Mouse (Mus musculus): ENCODE measurements around the gene Wnt2. TPM values are rescaled to one million over a fixed set of nuclear protein-coding genes. Genes with fewer than 3 reads are reported as not detected.

Wnt2 gene
- polyA plus RNA-seq, 1 experiment = 1.3 TPM

DNA sequence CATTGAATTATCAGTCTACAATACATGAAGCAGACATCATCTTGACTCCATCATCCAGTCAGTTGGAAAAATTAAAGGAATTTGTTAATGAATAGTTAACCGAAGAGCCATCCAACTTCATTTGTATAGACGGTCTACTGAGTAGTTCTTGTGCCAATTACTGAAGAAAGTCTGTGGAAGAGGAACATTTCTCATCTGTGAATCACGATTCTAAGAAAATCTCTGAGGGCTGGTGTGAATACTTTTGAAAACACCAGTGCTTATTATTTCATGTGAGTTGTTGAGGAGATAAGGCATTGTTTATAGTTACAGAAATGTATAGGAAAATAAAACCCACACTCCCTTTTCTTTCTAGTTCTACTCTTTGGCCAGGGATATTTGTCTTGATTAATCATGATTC lies 51.5 kb downstream of the Wnt2 start:
- no peaks in the 10 kb centered on the region for H3K27me3 ChIP-seq (ENCODE audit: control insufficient read depth, insufficient read depth, low read length)

GRCm38 (mm10) chr6:17978324-17978723 lies 52.1 kb downstream of the Wnt2 start:
- no peak for DNase-seq (ENCODE audit: low read depth in 1 of 2, low spot score in 2 of 2)
- no peak for TF ChIP-seq CTCF (IDR thresholded peaks at IDR 0.05; ENCODE audit: extremely low read depth, insufficient read depth, insufficient read length, insufficient replicate concordance)
- TF ChIP-seq POLR2A (IDR thresholded peaks at IDR 0.05; ENCODE audit: low read depth, low read length) = no peak

More for the DNA sequence above, 51.5 kb downstream of the Wnt2 start:
- no peak for TF ChIP-seq POLR2A (IDR thresholded peaks at IDR 0.05; ENCODE audit: low read depth, low read length)
- TF ChIP-seq CTCF (IDR thresholded peaks at IDR 0.05; ENCODE audit: extremely low read depth, insufficient read depth, insufficient read length, insufficient replicate concordance) = no peak
- no peaks in the 10 kb centered on the region for H3K4me1 ChIP-seq (ENCODE audit: control insufficient read depth, insufficient read depth, insufficient read length)
- DNase-seq (ENCODE audit: low read depth in 1 of 2, low spot score in 2 of 2) = no peak
- no peaks in the 10 kb centered on the region for H3K36me3 ChIP-seq (ENCODE audit: control insufficient read depth, insufficient read depth, low read length)
- no peak overlapping the region for H3K4me3 ChIP-seq (ENCODE audit: extremely low read depth, insufficient read depth, insufficient read length)
- 87% methylated on average over 3 of the region's 3 CpGs for WGBS
- no peak overlapping the region for H3K27ac ChIP-seq (ENCODE audit: insufficient read depth, low read length)

GRCm38 (mm10) chr6:17977165-17977564 lies 53.2 kb downstream of the Wnt2 start:
- no peak overlapping the region for H3K4me3 ChIP-seq (ENCODE audit: extremely low read depth, insufficient read depth, insufficient read length)
- H3K27ac ChIP-seq (ENCODE audit: insufficient read depth, low read length) = no peak overlapping the region
- TF ChIP-seq POLR2A (IDR thresholded peaks at IDR 0.05; ENCODE audit: low read depth, low read length) (no peak), CTCF (IDR thresholded peaks at IDR 0.05; ENCODE audit: extremely low read depth, insufficient read depth, insufficient read length, insufficient replicate concordance) (no peak)
- H3K4me1 ChIP-seq (ENCODE audit: control insufficient read depth, insufficient read depth, insufficient read length) = no peaks in the 10 kb centered on the region
- no peaks in the 10 kb centered on the region for H3K36me3 ChIP-seq (ENCODE audit: control insufficient read depth, insufficient read depth, low read length)
- WGBS = 72% methylated on average over 1 of the region's 1 CpGs
- H3K27me3 ChIP-seq (ENCODE audit: control insufficient read depth, insufficient read depth, low read length) = no peaks in the 10 kb centered on the region
- DNase-seq (ENCODE audit: low read depth in 1 of 2, low spot score in 2 of 2) = no peak

More at GRCm38 (mm10) chr6:17978324-17978723, 52.1 kb downstream of the Wnt2 start:
- Histone ChIP-seq H3K36me3 (ENCODE audit: control insufficient read depth, insufficient read depth, low read length) (no peaks in the 10 kb centered on the region), H3K27ac (ENCODE audit: insufficient read depth, low read length) (no peak overlapping the region), H3K4me1 (ENCODE audit: control insufficient read depth, insufficient read depth, insufficient read length) (no peaks in the 10 kb centered on the region), H3K27me3 (ENCODE audit: control insufficient read depth, insufficient read depth, low read length) (no peaks in the 10 kb centered on the region), H3K4me3 (ENCODE audit: extremely low read depth, insufficient read depth, insufficient read length) (no peak overlapping the region)
- 79% methylated on average over 5 of the region's 5 CpGs for WGBS

- Histone ChIP-seq H3K27ac (ENCODE audit: insufficient read depth, low read length) (no peak overlapping the region), H3K36me3 (ENCODE audit: control insufficient read depth, insufficient read depth, low read length) (no peaks in the 10 kb centered on the region), H3K4me3 (ENCODE audit: extremely low read depth, insufficient read depth, insufficient read length) (no peak overlapping the region), H3K4me1 (ENCODE audit: control insufficient read depth, insufficient read depth, insufficient read length) (no peaks in the 10 kb centered on the region), H3K27me3 (ENCODE audit: control insufficient read depth, insufficient read depth, low read length) (no peaks in the 10 kb centered on the region)
- DNase-seq (ENCODE audit: low read depth in 1 of 2, low spot score in 2 of 2) = no peak
- 92% methylated on average over 3 of the region's 3 CpGs for WGBS
- TF ChIP-seq POLR2A (IDR thresholded peaks at IDR 0.05; ENCODE audit: low read depth, low read length) = no peak
- TF ChIP-seq CTCF (IDR thresholded peaks at IDR 0.05; ENCODE audit: extremely low read depth, insufficient read depth, insufficient read length, insufficient replicate concordance) = no peak
Observed at GRCm38 (mm10) chr6:17974416-17974815, 56.0 kb downstream of the Wnt2 start.

DNA sequence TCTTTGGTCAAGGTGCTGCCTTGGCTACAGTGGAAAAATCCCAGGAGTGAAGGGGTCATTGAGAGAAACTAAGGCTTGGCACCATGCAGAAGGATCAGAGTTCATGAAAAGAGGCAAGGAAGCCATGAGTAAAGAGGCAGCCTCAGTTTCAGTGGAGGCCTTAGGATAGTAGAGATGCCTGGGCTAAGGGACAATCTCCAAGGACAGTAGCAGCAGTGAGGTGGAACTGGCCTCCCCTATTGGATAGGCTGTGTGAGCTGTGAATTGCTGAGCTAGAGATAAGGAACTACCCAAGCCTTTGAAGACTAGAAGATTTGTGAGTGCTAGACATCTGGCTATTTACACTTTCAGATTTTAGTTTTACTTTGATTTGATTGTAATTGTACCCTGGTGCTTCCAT lies 59.0 kb downstream of the Wnt2 start:
- Histone ChIP-seq H3K27me3 (ENCODE audit: control insufficient read depth, insufficient read depth, low read length) (no peaks in the 10 kb centered on the region), H3K4me3 (ENCODE audit: extremely low read depth, insufficient read depth, insufficient read length) (no peak overlapping the region), H3K4me1 (ENCODE audit: control insufficient read depth, insufficient read depth, insufficient read length) (no peaks in the 10 kb centered on the region), H3K36me3 (ENCODE audit: control insufficient read depth, insufficient read depth, low read length) (no peaks in the 10 kb centered on the region), H3K27ac (ENCODE audit: insufficient read depth, low read length) (no peak overlapping the region)
- TF ChIP-seq POLR2A (IDR thresholded peaks at IDR 0.05; ENCODE audit: low read depth, low read length) = no peak
- no peak for TF ChIP-seq CTCF (IDR thresholded peaks at IDR 0.05; ENCODE audit: extremely low read depth, insufficient read depth, insufficient read length, insufficient replicate concordance)
- no peak for DNase-seq (ENCODE audit: low read depth in 1 of 2, low spot score in 2 of 2)

GRCm38 (mm10) chr6:17969815-17970214 lies 60.6 kb downstream of the Wnt2 start:
- no peaks in the 10 kb centered on the region for H3K4me1 ChIP-seq (ENCODE audit: control insufficient read depth, insufficient read depth, insufficient read length)
- DNase-seq (ENCODE audit: low read depth in 1 of 2, low spot score in 2 of 2) = no peak
- no peaks in the 10 kb centered on the region for H3K27me3 ChIP-seq (ENCODE audit: control insufficient read depth, insufficient read depth, low read length)
- H3K4me3 ChIP-seq (ENCODE audit: extremely low read depth, insufficient read depth, insufficient read length) = no peak overlapping the region
- TF ChIP-seq POLR2A (IDR thresholded peaks at IDR 0.05; ENCODE audit: low read depth, low read length) = no peak
- H3K27ac ChIP-seq (ENCODE audit: insufficient read depth, low read length) = no peak overlapping the region
- no peaks in the 10 kb centered on the region for H3K36me3 ChIP-seq (ENCODE audit: control insufficient read depth, insufficient read depth, low read length)
- WGBS = 33% methylated on average over 1 of the region's 1 CpGs

GRCm38 (mm10) chr6:17968467-17969144 lies 61.8 kb downstream of the Wnt2 start:
- H3K27me3 ChIP-seq (ENCODE audit: control insufficient read depth, insufficient read depth, low read length) = no peaks in the 10 kb centered on the region
- no peaks in the 10 kb centered on the region for H3K4me1 ChIP-seq (ENCODE audit: control insufficient read depth, insufficient read depth, insufficient read length)
- no peak overlapping the region for H3K4me3 ChIP-seq (ENCODE audit: extremely low read depth, insufficient read depth, insufficient read length)
- no peak for DNase-seq (ENCODE audit: low read depth in 1 of 2, low spot score in 2 of 2)
- TF ChIP-seq CTCF (IDR thresholded peaks at IDR 0.05; ENCODE audit: extremely low read depth, insufficient read depth, insufficient read length, insufficient replicate concordance) (no peak), POLR2A (IDR thresholded peaks at IDR 0.05; ENCODE audit: low read depth, low read length) (no peak)
- no peak overlapping the region for H3K27ac ChIP-seq (ENCODE audit: insufficient read depth, low read length)
- 89% methylated on average over 1 of the region's 1 CpGs for WGBS
- H3K36me3 ChIP-seq (ENCODE audit: control insufficient read depth, insufficient read depth, low read length) = no peaks in the 10 kb centered on the region
